Mouse (Mus musculus): ENCODE results near the gene Dnajb11. TPM values are rescaled to one million over a fixed set of nuclear protein-coding genes. Genes with fewer than 3 reads are reported as not detected.

Gene Dnajb11
- total and polyA plus RNA-seq, 2 experiments from 2014 or later: 63.0 to 86.1 TPM

GRCm38 (mm10) chr16:22921761-22922160, 64.1 kb downstream of the Dnajb11 start:
- Histone ChIP-seq H3K4me1 (ENCODE audit: insufficient read depth) (no peaks in the 10 kb centered on the region), H3K36me3 (ENCODE audit: insufficient read depth) (no peaks in the 10 kb centered on the region), H3K27me3 (ENCODE audit: insufficient read depth, low read length) (no peaks in the 10 kb centered on the region), H3K27ac (ENCODE audit: low read depth, low read length) (no peak overlapping the region), H3K9ac (no peak overlapping the region), H3K4me2 (ENCODE audit: low read depth) (no peak overlapping the region), H3K9me3 (ENCODE audit: low read length) (no peaks in the 10 kb centered on the region), H3K4me3 (ENCODE audit: low read depth, low read length) (no peak overlapping the region)
- WGBS: 94% methylated on average over 5 of the region's 5 CpGs
- no peak for TF ChIP-seq CTCF (IDR thresholded peaks at IDR 0.05; ENCODE audit: low read depth)
- DNase-seq: no peak
- ATAC-seq: no peak

- H3K4me1 ChIP-seq (ENCODE audit: insufficient read depth): no peaks in the 10 kb centered on the region
- H3K9me3 ChIP-seq (ENCODE audit: low read length): no peaks in the 10 kb centered on the region
- no peak for TF ChIP-seq CTCF (IDR thresholded peaks at IDR 0.05; ENCODE audit: low read depth)
- no peak for ATAC-seq
- H3K36me3 ChIP-seq (ENCODE audit: insufficient read depth): no peaks in the 10 kb centered on the region
- no peak overlapping the region for H3K4me2 ChIP-seq (ENCODE audit: low read depth)
- DNase-seq: no peak
- H3K9ac ChIP-seq: no peak overlapping the region
- 86% methylated on average over 4 of the region's 4 CpGs for WGBS
- H3K27me3 ChIP-seq (ENCODE audit: insufficient read depth, low read length): no peaks in the 10 kb centered on the region
- no peak overlapping the region for H3K4me3 ChIP-seq (ENCODE audit: low read depth, low read length)
- H3K27ac ChIP-seq (ENCODE audit: low read depth, low read length): no peak overlapping the region
Observed at GRCm38 (mm10) chr16:22922433-22922832, 64.8 kb downstream of the Dnajb11 start.

Other genes with a start within 250 kb of the Dnajb11 start
- 11.8 and 15.8 TPM in 2 replicates for gene Dgkg, start 200.6 kb upstream of the Dnajb11 start, total RNA-seq (2014; rRNA removed)
- 7.9 and 12.0 TPM in 2 replicates for gene Dgkg, start 200.6 kb upstream of the Dnajb11 start, polyA plus RNA-seq (2015; fragmentation: Nextera tagmentation; extraction: Ambion mirVana)
- not detected in 2 replicates for gene Crygs, start 46.3 kb upstream of the Dnajb11 start, total RNA-seq (2014; rRNA removed)
- gene Crygs, start 46.3 kb upstream of the Dnajb11 start, polyA plus RNA-seq (2015; fragmentation: Nextera tagmentation; extraction: Ambion mirVana): 0.16 and 0.18 TPM in 2 replicates
- 18.0 and 19.0 TPM in 2 replicates for gene Tbccd1, start 176 bp upstream of the Dnajb11 start, total RNA-seq (2014; rRNA removed)
- gene Tbccd1, start 176 bp upstream of the Dnajb11 start, polyA plus RNA-seq (2015; fragmentation: Nextera tagmentation; extraction: Ambion mirVana): 13.7 and 14.9 TPM in 2 replicates
- not detected in 2 replicates for gene Ahsg, start 33.4 kb downstream of the Dnajb11 start, total RNA-seq (2014; rRNA removed)
- gene Ahsg, start 33.4 kb downstream of the Dnajb11 start, polyA plus RNA-seq (2015; fragmentation: Nextera tagmentation; extraction: Ambion mirVana): not detected in 2 replicates
- gene Fetub, start 60.5 kb downstream of the Dnajb11 start, total RNA-seq (2014; rRNA removed): not detected in 2 replicates
- gene Fetub, start 60.5 kb downstream of the Dnajb11 start, polyA plus RNA-seq (2015; fragmentation: Nextera tagmentation; extraction: Ambion mirVana): 0.15 and 0.21 TPM in 2 replicates
- not detected in 2 replicates for gene Hrg, start 93.2 kb downstream of the Dnajb11 start, total RNA-seq (2014; rRNA removed)
- not detected in 2 replicates for gene Hrg, start 93.2 kb downstream of the Dnajb11 start, polyA plus RNA-seq (2015; fragmentation: Nextera tagmentation; extraction: Ambion mirVana)
- gene Kng2, start 171.6 kb downstream of the Dnajb11 start, total RNA-seq (2014; rRNA removed): not detected in 2 replicates
- gene Kng2, start 171.6 kb downstream of the Dnajb11 start, polyA plus RNA-seq (2015; fragmentation: Nextera tagmentation; extraction: Ambion mirVana): not detected in 2 replicates
- gene Kng1, start 200.0 kb downstream of the Dnajb11 start, total RNA-seq (2014; rRNA removed): not detected in 2 replicates
- not detected in 2 replicates for gene Kng1, start 200.0 kb downstream of the Dnajb11 start, polyA plus RNA-seq (2015; fragmentation: Nextera tagmentation; extraction: Ambion mirVana)
- gene Eif4a2, start 249.6 kb downstream of the Dnajb11 start, total RNA-seq (2014; rRNA removed): 948 and 1,017 TPM in 2 replicates
- gene Eif4a2, start 249.6 kb downstream of the Dnajb11 start, polyA plus RNA-seq (2015; fragmentation: Nextera tagmentation; extraction: Ambion mirVana): 311 and 313 TPM in 2 replicates